Mouse (Mus musculus): ENCODE results near the gene Cfap157. TPM values are rescaled to one million over a fixed set of nuclear protein-coding genes. Genes with fewer than 3 reads are reported as not detected.

Gene Cfap157
- polyA plus RNA-seq, 1 experiment from 2014 or later: not detected

GRCm38 (mm10) chr2:32744272-32744982 is 39.8 kb downstream of the Cfap157 start:
- Histone ChIP-seq H3K4me1 (replicated peaks) (peaks cover 6% of the 10 kb centered on the region), H3K4me3 (replicated peaks) (no peak overlapping the region), H3K27me3 (peaks cover 21% of the 10 kb centered on the region), H3K9ac (no peak overlapping the region), H3K27ac (replicated peaks) (no peak overlapping the region), H3K36me3 (replicated peaks) (0 out of 2 replicates have a peak, but pooled peaks cover 2% of the 10 kb centered on the region), H3K4me2 (no peak overlapping the region), H3K9me3 (replicated peaks) (no peaks in the 10 kb centered on the region)
- no peak for ATAC-seq (ENCODE audit: insufficient read depth)
- whole genome bisulfite sequencing (ENCODE audit: insufficient replicate concordance): 62% methylated on average over 15 of the region's 15 CpGs

- H3K36me3 ChIP-seq (replicated peaks): 0 out of 2 replicates have a peak, but pooled peaks cover 2% of the 10 kb centered on the region
- no peak overlapping the region for H3K4me3 ChIP-seq (replicated peaks)
- no peaks in the 10 kb centered on the region for H3K9me3 ChIP-seq (replicated peaks)
- 70% methylated on average over 18 of the region's 18 CpGs for WGBS (ENCODE audit: insufficient replicate concordance)
- no peak overlapping the region for H3K9ac ChIP-seq
- peaks cover 21% of the 10 kb centered on the region for H3K27me3 ChIP-seq
- peaks cover 6% of the 10 kb centered on the region for H3K4me1 ChIP-seq (replicated peaks)
- no peak for ATAC-seq (ENCODE audit: insufficient read depth)
- H3K4me2 ChIP-seq: no peak overlapping the region
- H3K27ac ChIP-seq (replicated peaks): no peak overlapping the region
These were observed 42.1 kb downstream of the Cfap157 start for GRCm38 (mm10) chr2:32742173-32742531.

GRCm38 (mm10) chr2:32741273-32742172 is 42.7 kb downstream of the Cfap157 start:
- H3K27me3 ChIP-seq: peaks cover 21% of the 10 kb centered on the region
- WGBS (ENCODE audit: insufficient replicate concordance): 32% methylated on average over 56 of the region's 58 CpGs
- H3K9ac ChIP-seq: no peak overlapping the region
- ATAC-seq (ENCODE audit: insufficient read depth): no peak
- H3K4me2 ChIP-seq: peak overlapping the region; percentile 59
- H3K27ac ChIP-seq (replicated peaks): no peak overlapping the region
- H3K4me1 ChIP-seq (replicated peaks): peaks cover 11% of the 10 kb centered on the region
- H3K4me3 ChIP-seq (replicated peaks): peak overlapping the region; percentile 23; the same call in 1 of the 2 replicates
- no peaks in the 10 kb centered on the region for H3K9me3 ChIP-seq (replicated peaks)
- 0 out of 2 replicates have a peak, but pooled peaks cover 2% of the 10 kb centered on the region for H3K36me3 ChIP-seq (replicated peaks)

- H3K9ac ChIP-seq: no peak within 1 kb of the TSS
- H3K9me3 ChIP-seq (replicated peaks): no peaks in the 10 kb centered on the region
- 0 out of 2 replicates have a peak, but pooled peaks cover 2% of the 10 kb centered on the region for H3K36me3 ChIP-seq (replicated peaks)
- H3K4me3 ChIP-seq (replicated peaks): peak within 1 kb of the TSS; percentile 23; the same call in 1 of the 2 replicates
- peak within 1 kb of the TSS; percentile 59 for H3K4me2 ChIP-seq
- no peak within 1 kb of the TSS for H3K27ac ChIP-seq (replicated peaks)
- no peak for ATAC-seq (ENCODE audit: insufficient read depth)
- H3K27me3 ChIP-seq: peaks cover 21% of the 10 kb centered on the region
- WGBS (ENCODE audit: insufficient replicate concordance): 29% methylated on average over 11 of the region's 11 CpGs
- H3K4me1 ChIP-seq (replicated peaks): peaks cover 15% of the 10 kb centered on the region
These were observed 43.3 kb downstream of the Cfap157 start, which contains the start of gene 6330409D20Rik for GRCm38 (mm10) chr2:32740916-32741272. 6330409D20Rik (minus strand) TSS chr2:32741016.

- no peak for ATAC-seq (ENCODE audit: insufficient read depth)
- Histone ChIP-seq H3K27me3 (peaks cover 21% of the 10 kb centered on the region), H3K9ac (no peak overlapping the region), H3K27ac (replicated peaks) (no peak overlapping the region), H3K4me1 (replicated peaks) (peaks cover 15% of the 10 kb centered on the region), H3K4me2 (no peak overlapping the region), H3K9me3 (replicated peaks) (no peaks in the 10 kb centered on the region), H3K4me3 (replicated peaks) (no peak overlapping the region), H3K36me3 (replicated peaks) (no peaks in the 10 kb centered on the region)
- 56% methylated on average over 4 of the region's 4 CpGs for WGBS (ENCODE audit: insufficient replicate concordance)
These were observed 44.9 kb downstream of the Cfap157 start for GRCm38 (mm10) chr2:32739311-32739710.

GRCm38 (mm10) chr2:32737008-32737407 is 47.2 kb downstream of the Cfap157 start:
- Histone ChIP-seq H3K4me3 (replicated peaks) (no peak overlapping the region), H3K36me3 (replicated peaks) (no peaks in the 10 kb centered on the region), H3K27ac (replicated peaks) (no peak overlapping the region), H3K4me1 (replicated peaks) (peaks cover 15% of the 10 kb centered on the region), H3K9ac (no peak overlapping the region), H3K27me3 (peaks cover 15% of the 10 kb centered on the region), H3K9me3 (replicated peaks) (no peaks in the 10 kb centered on the region), H3K4me2 (no peak overlapping the region)
- 46% methylated on average over 6 of the region's 6 CpGs for WGBS (ENCODE audit: insufficient replicate concordance)
- ATAC-seq (ENCODE audit: insufficient read depth): no peak

GRCm38 (mm10) chr2:32736306-32736829 is 47.9 kb downstream of the Cfap157 start:
- no peak overlapping the region for H3K4me2 ChIP-seq
- 31% methylated on average over 3 of the region's 3 CpGs for WGBS (ENCODE audit: insufficient replicate concordance)
- H3K4me3 ChIP-seq (replicated peaks): no peak overlapping the region
- no peaks in the 10 kb centered on the region for H3K9me3 ChIP-seq (replicated peaks)
- peaks cover 12% of the 10 kb centered on the region for H3K4me1 ChIP-seq (replicated peaks)
- no peaks in the 10 kb centered on the region for H3K36me3 ChIP-seq (replicated peaks)
- ATAC-seq (ENCODE audit: insufficient read depth): 0 out of 2 replicates have a peak, but pooled peaks have one; percentile 22
- H3K9ac ChIP-seq: no peak overlapping the region
- H3K27me3 ChIP-seq: peaks cover 9% of the 10 kb centered on the region
- H3K27ac ChIP-seq (replicated peaks): no peak overlapping the region

- no peak overlapping the region for H3K4me3 ChIP-seq (replicated peaks)
- peak; percentile 45; the same call in 1 of the 2 replicates for ATAC-seq (ENCODE audit: insufficient read depth)
- H3K27me3 ChIP-seq: no peaks in the 10 kb centered on the region
- H3K4me1 ChIP-seq (replicated peaks): peaks cover 11% of the 10 kb centered on the region; the same call in 1 of the 2 replicates
- H3K4me2 ChIP-seq: no peak overlapping the region
- H3K9ac ChIP-seq: no peak overlapping the region
- no peaks in the 10 kb centered on the region for H3K9me3 ChIP-seq (replicated peaks)
- no peak overlapping the region for H3K27ac ChIP-seq (replicated peaks)
- 33% methylated on average over 4 of the region's 4 CpGs for WGBS (ENCODE audit: insufficient replicate concordance)
- no peaks in the 10 kb centered on the region for H3K36me3 ChIP-seq (replicated peaks)
These were observed 49.3 kb downstream of the Cfap157 start for GRCm38 (mm10) chr2:32734933-32735332.

GRCm38 (mm10) chr2:32734480-32734879 is 49.7 kb downstream of the Cfap157 start:
- Histone ChIP-seq H3K36me3 (replicated peaks) (no peaks in the 10 kb centered on the region), H3K4me2 (no peak overlapping the region), H3K4me3 (replicated peaks) (no peak overlapping the region), H3K27ac (replicated peaks) (0 out of 2 replicates have a peak overlapping the region, but pooled peaks have one; percentile 5), H3K27me3 (no peaks in the 10 kb centered on the region), H3K9me3 (replicated peaks) (no peaks in the 10 kb centered on the region), H3K4me1 (replicated peaks) (peaks cover 11% of the 10 kb centered on the region; the same call in 1 of the 2 replicates), H3K9ac (no peak overlapping the region)
- WGBS (ENCODE audit: insufficient replicate concordance): 35% methylated on average over 4 of the region's 4 CpGs
- ATAC-seq (ENCODE audit: insufficient read depth): 0 out of 2 replicates have a peak, but pooled peaks have one; percentile 2

GRCm38 (mm10) chr2:32732695-32733094 is 51.5 kb downstream of the Cfap157 start:
- ATAC-seq (ENCODE audit: insufficient read depth): no peak
- WGBS (ENCODE audit: insufficient replicate concordance): 66% methylated on average over 6 of the region's 6 CpGs
- no peak overlapping the region for H3K27ac ChIP-seq (replicated peaks)

GRCm38 (mm10) chr2:32731911-32732310 is 52.3 kb downstream of the Cfap157 start:
- H3K36me3 ChIP-seq (replicated peaks): no peaks in the 10 kb centered on the region
- 80% methylated on average over 4 of the region's 4 CpGs for WGBS (ENCODE audit: insufficient replicate concordance)
- H3K9ac ChIP-seq: no peak overlapping the region
- H3K4me1 ChIP-seq (replicated peaks): peaks cover 18% of the 10 kb centered on the region
- H3K4me3 ChIP-seq (replicated peaks): no peak overlapping the region
- no peak overlapping the region for H3K4me2 ChIP-seq
- ATAC-seq (ENCODE audit: insufficient read depth): no peak
- H3K27ac ChIP-seq (replicated peaks): no peak overlapping the region
- no peaks in the 10 kb centered on the region for H3K9me3 ChIP-seq (replicated peaks)
- no peaks in the 10 kb centered on the region for H3K27me3 ChIP-seq

More at GRCm38 (mm10) chr2:32732695-32733094, 51.5 kb downstream of the Cfap157 start:
- no peak overlapping the region for H3K4me2 ChIP-seq
- peaks cover 11% of the 10 kb centered on the region for H3K4me1 ChIP-seq (replicated peaks)
- no peak overlapping the region for H3K4me3 ChIP-seq (replicated peaks)
- no peaks in the 10 kb centered on the region for H3K36me3 ChIP-seq (replicated peaks)
- H3K9ac ChIP-seq: no peak overlapping the region
- no peaks in the 10 kb centered on the region for H3K9me3 ChIP-seq (replicated peaks)
- no peaks in the 10 kb centered on the region for H3K27me3 ChIP-seq

All from liver, embryonic 15.5 days (tissue).